ENCODE assay signal across 16 mouse cellular contexts in the genomic region with DNA sequence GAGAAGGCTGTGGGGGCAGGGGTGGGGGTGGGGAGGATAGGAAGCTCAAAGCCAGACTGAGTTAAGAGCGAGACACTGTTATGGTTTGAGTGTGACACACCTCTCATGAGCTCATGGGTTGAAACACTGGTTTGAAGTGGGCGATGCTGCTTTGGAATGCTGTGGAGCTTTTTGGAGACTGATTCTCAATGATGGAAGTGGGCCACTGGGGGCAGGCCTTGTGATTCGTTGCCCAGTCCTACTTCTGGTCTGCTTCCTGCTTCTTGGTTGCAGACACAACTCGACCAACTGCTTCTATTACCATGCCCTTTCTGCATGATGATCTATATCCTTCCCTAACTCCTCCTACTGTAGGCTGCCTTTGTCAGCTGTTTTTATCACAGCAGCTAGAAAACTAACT.
DNase-seq lines count a peak whose midpoint lies in the region; ATAC-seq and TF ChIP-seq lines count a peak whose summit lies in the region.
"Had no signal": no experiment of that assay in that cellular context is flagged by ENCODE, and none has a peak within 500 bp of the region (broad histone marks: within the 10 kb centered on the region; RNA-seq: fewer than 3 reads in every experiment).

No protein-coding gene starts in this region.

- TF ChIP-seq CTCF in gastrocnemius, adult 2 months (IDR thresholded peaks at IDR 0.05): no peak
- TF ChIP-seq CTCF in midbrain, postnatal 0 days (IDR thresholded peaks at IDR 0.05): no peak

- H3K4me3 ChIP-seq in gastrocnemius, adult 2 months: no peak overlapping the region
- H3K4me3 ChIP-seq in midbrain, postnatal 0 days (ENCODE audit: low read depth, low read length): no peak overlapping the region
- H3K4me3 ChIP-seq: midbrain, embryonic 10.5 days; neural tube, embryonic 13.5 days had no signal

- 78% methylated on average over 4 of the region's 4 CpGs for WGBS in midbrain, postnatal 0 days

- no peaks in the 10 kb centered on the region for H3K4me1 ChIP-seq in midbrain, postnatal 0 days (ENCODE audit: insufficient read depth, low read length)

- DNase-seq in gastrocnemius, adult 2 months: peak; percentile 42
- no peak for DNase-seq in gastrocnemius, adult 8-10 months (ENCODE audit: low spot score in 2 of 2)
- DNase-seq in urinary bladder, postnatal 25 days (ENCODE audit: low spot score): peak; percentile 27
- no peak for DNase-seq in urinary bladder, postnatal 10 days (ENCODE audit: low spot score)
- peak; percentile 26 to 35 for DNase-seq in heart, postnatal 36 days
- DNase-seq in midbrain, postnatal 0 days (ENCODE audit: low spot score): no peak
- DNase-seq in left cerebral cortex, postnatal 10 days (ENCODE audit: extremely low spot score in 1 of 2, low spot score in 2 of 2): no peak
- DNase-seq in embryo, embryonic 11 days: no peak
- DNase-seq: adrenal gland, postnatal 10 days; B cell, adult 2 months; cerebellum, adult 11 months; right cerebral cortex, postnatal 14 days had no signal

- no peak for ATAC-seq in midbrain, postnatal 0 days (ENCODE audit: low FRiP score)
- ATAC-seq: forebrain, embryonic 16.5 days had no signal

- no peak overlapping the region for H3K9ac ChIP-seq in midbrain, postnatal 0 days (replicated peaks; ENCODE audit: low read length, poor library complexity, severe bottlenecking)
- H3K9ac ChIP-seq: hindbrain, embryonic 14.5 days; neural tube, embryonic 13.5 days had no signal

- H3K27ac ChIP-seq in gastrocnemius, adult 2 months: peak overlapping the region; percentile 64
- H3K27ac ChIP-seq in midbrain, postnatal 0 days (ENCODE audit: low read depth, low read length): no peak overlapping the region
- H3K27ac ChIP-seq: hindbrain, embryonic 14.5 days; neural tube, embryonic 13.5 days had no signal

- no peaks in the 10 kb centered on the region for H3K9me3 ChIP-seq in midbrain, postnatal 0 days (ENCODE audit: low read length)
- H3K9me3 ChIP-seq: midbrain, embryonic 10.5 days; neural tube, embryonic 13.5 days had no signal

- intact Hi-C loops in gastrocnemius, adult 2 months (cut with DNase I): no loop called here
- intact Hi-C loops in heart, postnatal 36 days (cut with DNase I): no loop called here
- intact Hi-C loops in left cerebral cortex, postnatal 10 days (cut with DNase I): no loop called here

- H3K27me3 ChIP-seq in midbrain, postnatal 0 days (ENCODE audit: insufficient read depth, low read length): no peaks in the 10 kb centered on the region
- H3K27me3 ChIP-seq: neural tube, embryonic 13.5 days had no signal

- H3K4me2 ChIP-seq in midbrain, postnatal 0 days (ENCODE audit: low read depth, low read length, poor library complexity, severe bottlenecking): no peak overlapping the region
- H3K4me2 ChIP-seq: hindbrain, embryonic 14.5 days; neural tube, embryonic 13.5 days had no signal

- H3K36me3 ChIP-seq in midbrain, postnatal 0 days (ENCODE audit: insufficient read depth, low read length): no peaks in the 10 kb centered on the region
- H3K36me3 ChIP-seq: midbrain, embryonic 10.5 days; neural tube, embryonic 13.5 days had no signal

Comparison
In these comparisons a context has a peak if more than half of its experiments do, and no peak if none do; other contexts are left out.
1. DNase-seq: peak in gastrocnemius, adult 2 months (single experiment), urinary bladder, postnatal 25 days (single experiment) and heart, postnatal 36 days (2 of 2); none in gastrocnemius, adult 8-10 months (0 of 2), urinary bladder, postnatal 10 days (single experiment), midbrain, postnatal 0 days (single experiment), left cerebral cortex, postnatal 10 days (0 of 2) and embryo, embryonic 11 days (single experiment).